Mouse (Mus musculus) bone marrow, adult 2 months (tissue): ENCODE measurements around the gene Gm29110. TPM values are rescaled to one million over a fixed set of nuclear protein-coding genes. Genes with fewer than 3 reads are reported as not detected.
"Not testable (repeated sequence)": the region's sequence is repeated elsewhere in the genome, so short reads cannot be mapped to it uniquely, and the experiment has no call there.

ENCODE experiments used
- H3K27ac ChIP-seq: fragments of 200-500 bp; 2 replicates; pipeline ENCODE4 v1.5.1; 2012; ENCODE audit warnings: low read depth, mild to moderate bottlenecking, control low read depth, inconsistent platforms, low read length; ENCODE audit not compliant: control insufficient read depth, poor library complexity, insufficient read depth
- H3K4me1 ChIP-seq: fragments of 200-500 bp; 2 replicates; pipeline ENCODE4 v1.6.1; 2011; ENCODE audit warnings: low read length; ENCODE audit not compliant: control insufficient read depth, insufficient read depth
- H3K4me3 ChIP-seq: fragments of 200-500 bp; replicated peaks from 2 replicates; pipeline ENCODE3; 2011; ENCODE audit warnings: mild to moderate bottlenecking, low read depth, low read length, control low read depth; ENCODE audit not compliant: control insufficient read depth
- whole genome bisulfite sequencing: fragments of 180-500 bp; shearing (Covaris S2); methylation state at CpG from one replicate; pipeline ENCODE4 v1.1.7; 2018; 5-methylcytosine and 5-hydroxymethylcytosine counted together
- polyA plus RNA-seq: library from polyadenylated mRNA; stranded (reverse); fragments of >200 nt; gene quantifications from 2 replicates; pipeline ENCODE4 v1.2.4, GENCODE M21; 2011; ENCODE audit warnings: low replicate concordance; ENCODE audit not compliant: missing spikeins, insufficient read depth, insufficient read length

The Gm29110 gene
- not detected in 2 replicates for polyA plus RNA-seq

DNA sequence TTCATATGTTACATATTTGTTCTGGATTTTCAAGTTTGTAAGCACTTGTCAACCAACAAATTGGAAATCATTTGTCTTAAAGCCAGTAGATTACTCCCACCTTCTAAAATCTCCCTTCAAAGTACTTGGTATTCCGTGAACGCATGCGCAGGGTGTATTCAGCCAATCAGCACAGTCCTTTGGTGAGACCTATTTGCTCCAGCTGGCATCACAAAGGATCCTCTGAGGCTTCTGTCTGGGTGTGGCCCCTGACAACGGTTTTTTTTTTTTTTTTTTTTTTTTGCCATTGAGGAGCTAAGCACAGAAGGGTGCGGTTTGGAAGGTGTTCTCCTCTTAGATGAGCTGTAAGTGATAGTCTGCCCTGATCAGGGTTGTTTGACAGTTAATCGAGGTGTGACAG is at the start of gene Gm29110:
Gene Gm29110, plus strand, starts transcription at position 301 of the 400 bp plus-strand sequence.
- H3K4me1 ChIP-seq, H3K4me3 ChIP-seq, H3K27ac ChIP-seq: not testable (repeated sequence)
- 36% methylated on average over 2 of the region's 6 CpGs for WGBS

Other genes starting within 250 kb of the Gm29110 start
- gene Gm21913, start 153.4 kb downstream of the Gm29110 start, polyA plus RNA-seq = not detected in 2 replicates